Mouse (Mus musculus) kidney, embryonic 14.5 days (tissue): ENCODE data around the gene Ttyh3. TPM values are rescaled to one million over a fixed set of nuclear protein-coding genes. Genes with fewer than 3 reads are reported as not detected.
A peak's percentile ranks its signal among the peaks of the same experiment; 100 is the strongest.
"Not testable (repeated sequence)": the region's sequence is repeated elsewhere in the genome, so short reads cannot be mapped to it uniquely, and the experiment has no call there.

Source experiments
- ATAC-seq: fragments of 200-750 bp; cut with Nextera tagmentation; 2 replicates; pipeline ENCODE4 v1.8.0; 2017; ENCODE audit warnings: moderate number of reproducible peaks, mild to moderate bottlenecking, moderate TSS enrichment, moderate library complexity; ENCODE audit not compliant: low FRiP score, low TSS enrichment
- H3K27ac ChIP-seq: fragments of 300-500 bp; sonication (generic); 2 replicates; pipeline ENCODE4 v1.5.1; 2014; ENCODE audit warnings: low read depth, mild to moderate bottlenecking, low read length, moderate library complexity, mixed read lengths
- H3K27me3 ChIP-seq: fragments of 300-500 bp; sonication (generic); 2 replicates; pipeline ENCODE4 v1.6.1; 2014; ENCODE audit warnings: mild to moderate bottlenecking, low read length; ENCODE audit not compliant: control insufficient read depth, insufficient read depth
- H3K36me3 ChIP-seq: fragments of 300-500 bp; sonication (generic); 2 replicates; pipeline ENCODE4 v1.6.1; 2014; ENCODE audit warnings: low read length, mixed read lengths; ENCODE audit not compliant: control insufficient read depth, insufficient read depth
- H3K4me1 ChIP-seq: fragments of 300-500 bp; sonication (generic); 2 replicates; pipeline ENCODE4 v1.6.1; 2014; ENCODE audit warnings: low read length, mixed read lengths; ENCODE audit not compliant: control insufficient read depth, insufficient read depth
- H3K4me2 ChIP-seq: fragments of 300-500 bp; sonication (generic); replicated peaks from 2 replicates; pipeline ENCODE4 v1.6.1; 2014; ENCODE audit warnings: low read depth, mild to moderate bottlenecking, low read length
- H3K4me3 ChIP-seq: fragments of 300-500 bp; sonication (generic); 2 replicates; pipeline ENCODE4 v1.5.1; 2014; ENCODE audit warnings: mild to moderate bottlenecking, low read length
- H3K9ac ChIP-seq: fragments of 300-500 bp; sonication (generic); 2 replicates; pipeline ENCODE4 v1.6.1; 2014; ENCODE audit warnings: low read depth, mild to moderate bottlenecking, low read length, moderate library complexity
- H3K9me3 ChIP-seq: fragments of 300-500 bp; sonication (generic); 2 replicates; pipeline ENCODE4 v1.6.1; 2016; ENCODE audit warnings: low read length; ENCODE audit not compliant: control insufficient read depth
- WGBS: fragments of 180-500 bp; shearing (Covaris S2); extraction: QIAGEN DNeasy Blood & Tissue Kit; methylation state at CpG from one replicate; pipeline ENCODE4 v1.1.7; 2014; 5-methylcytosine and 5-hydroxymethylcytosine counted together
- polyA plus RNA-seq: library from polyadenylated mRNA; unstranded; fragments of >200 nt; fragmentation: Nextera tagmentation; extraction: Ambion mirVana; gene quantifications from 2 replicates; pipeline ENCODE4 v1.2.1, GENCODE M21; 2014

The Ttyh3 gene
- polyA plus RNA-seq, 1 experiment from 2014 or later = 48.5 TPM

GRCm38 (mm10) chr5:140675079-140675478, 26.2 kb upstream of the Ttyh3 start:
- H3K36me3 ChIP-seq = peaks cover 37% of the 10 kb centered on the region
- H3K27me3 ChIP-seq = no peaks in the 10 kb centered on the region
- H3K9ac ChIP-seq = no peak overlapping the region
- H3K4me1 ChIP-seq = no peaks in the 10 kb centered on the region
- no peak overlapping the region for H3K4me2 ChIP-seq
- no peak overlapping the region for H3K27ac ChIP-seq
- no peak overlapping the region for H3K4me3 ChIP-seq
- ATAC-seq = no peak
- 83% methylated on average over 11 of the region's 11 CpGs for WGBS
- H3K9me3 ChIP-seq = no peaks in the 10 kb centered on the region

DNA sequence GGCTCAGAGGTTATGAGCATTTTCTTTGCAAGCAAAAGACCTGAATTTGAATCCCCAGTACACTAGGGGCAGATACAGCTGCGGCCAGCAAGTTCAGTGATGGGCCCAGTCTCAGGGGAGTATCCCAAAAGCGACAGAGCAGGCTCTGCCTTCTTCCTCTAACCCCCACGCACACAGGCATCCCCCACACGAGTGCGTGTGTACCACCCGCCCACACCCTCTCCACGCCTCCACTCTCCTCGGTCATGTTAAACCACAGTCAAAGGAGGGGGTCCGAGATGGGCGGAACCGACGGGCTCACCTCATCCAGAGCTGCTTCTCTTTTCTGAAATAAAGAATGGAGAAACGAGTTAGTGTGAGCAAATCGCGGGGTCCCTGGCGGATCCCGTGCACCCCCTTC, 25.2 kb upstream of the Ttyh3 start:
- 79% methylated on average over 17 of the region's 17 CpGs for WGBS
- no peak for ATAC-seq
- no peaks in the 10 kb centered on the region for H3K4me1 ChIP-seq
- H3K36me3 ChIP-seq = peaks cover 41% of the 10 kb centered on the region
- no peak overlapping the region for H3K4me3 ChIP-seq
- H3K27ac ChIP-seq = no peak overlapping the region
- H3K27me3 ChIP-seq = no peaks in the 10 kb centered on the region
- no peak overlapping the region for H3K9ac ChIP-seq
- no peak overlapping the region for H3K4me2 ChIP-seq
- peaks cover 3% of the 10 kb centered on the region; the same call in 1 of the 2 replicates for H3K9me3 ChIP-seq

GRCm38 (mm10) chr5:140672603-140673002, 23.8 kb upstream of the Ttyh3 start:
- H3K4me1 ChIP-seq, H3K9ac ChIP-seq, H3K4me3 ChIP-seq, H3K27ac ChIP-seq, H3K9me3 ChIP-seq, H3K27me3 ChIP-seq, ATAC-seq, H3K4me2 ChIP-seq: not testable (repeated sequence)
- WGBS = 87% methylated on average over 6 of the region's 6 CpGs
- H3K36me3 ChIP-seq = peaks cover 37% of the 10 kb centered on the region

DNA sequence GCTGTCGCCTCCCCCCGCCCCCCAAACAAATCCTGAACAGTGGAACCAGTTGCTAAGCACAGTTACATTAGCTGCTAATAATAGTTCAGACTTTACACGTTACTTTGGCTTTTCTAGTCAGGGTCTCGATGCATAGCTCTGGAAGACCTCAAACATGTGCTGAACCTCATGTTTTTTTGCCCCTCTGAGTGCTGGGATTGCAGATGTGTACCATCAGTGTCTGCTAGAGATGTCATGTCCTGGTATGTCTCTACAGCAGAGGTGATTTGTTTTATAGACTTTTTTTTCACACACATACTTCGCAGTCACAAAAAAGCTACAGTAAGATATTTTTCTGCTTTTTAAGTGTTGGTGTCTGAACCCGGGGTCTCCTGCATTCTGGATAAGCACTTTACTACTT, 23.3 kb upstream of the Ttyh3 start:
- Histone ChIP-seq H3K4me1 (no peaks in the 10 kb centered on the region), H3K27me3 (no peaks in the 10 kb centered on the region), H3K4me2 (no peak overlapping the region), H3K4me3 (no peak overlapping the region), H3K9ac (no peak overlapping the region), H3K27ac (no peak overlapping the region), H3K9me3 (peaks cover 8% of the 10 kb centered on the region; the same call in 1 of the 2 replicates), H3K36me3 (peaks cover 32% of the 10 kb centered on the region)
- ATAC-seq = no peak
- 86% methylated on average over 6 of the region's 6 CpGs for WGBS

DNA sequence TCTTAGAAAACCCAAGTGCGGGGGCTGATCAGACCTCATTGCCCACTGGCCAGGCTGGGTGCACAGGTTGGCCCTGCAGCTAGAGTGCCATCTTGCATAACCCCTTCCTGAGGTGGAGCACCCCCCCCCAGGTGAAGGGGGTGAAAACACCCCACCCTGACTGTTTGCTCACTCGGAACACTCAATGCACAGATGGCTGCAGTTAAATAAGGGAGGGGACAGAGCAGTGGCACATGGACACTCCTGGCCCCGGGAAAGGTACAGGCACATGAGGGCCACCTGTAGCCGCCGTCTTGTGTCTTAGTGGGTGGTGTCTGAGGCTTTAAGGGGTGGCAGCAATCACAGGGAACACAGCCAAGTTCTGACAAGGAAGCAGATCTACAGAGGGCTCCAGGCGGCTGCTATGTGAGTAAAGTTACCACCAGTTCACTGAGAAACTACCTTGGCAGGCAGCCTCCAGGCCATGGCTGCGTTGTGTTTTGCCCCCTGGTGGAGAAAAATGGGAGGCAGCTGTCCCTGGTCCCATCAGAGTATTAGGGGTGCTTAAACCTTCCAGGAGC, 14.9 kb upstream of the Ttyh3 start:
- Histone ChIP-seq H3K9me3 (peaks cover 2% of the 10 kb centered on the region; the same call in 1 of the 2 replicates), H3K27ac (no peak overlapping the region), H3K4me2 (no peak overlapping the region), H3K4me1 (peaks cover 7% of the 10 kb centered on the region; the same call in 1 of the 2 replicates), H3K4me3 (no peak overlapping the region), H3K9ac (no peak overlapping the region), H3K27me3 (no peaks in the 10 kb centered on the region), H3K36me3 (peaks cover 2% of the 10 kb centered on the region)
- peak; percentile 56 for ATAC-seq
- 50% methylated on average over 7 of the region's 7 CpGs for WGBS

DNA sequence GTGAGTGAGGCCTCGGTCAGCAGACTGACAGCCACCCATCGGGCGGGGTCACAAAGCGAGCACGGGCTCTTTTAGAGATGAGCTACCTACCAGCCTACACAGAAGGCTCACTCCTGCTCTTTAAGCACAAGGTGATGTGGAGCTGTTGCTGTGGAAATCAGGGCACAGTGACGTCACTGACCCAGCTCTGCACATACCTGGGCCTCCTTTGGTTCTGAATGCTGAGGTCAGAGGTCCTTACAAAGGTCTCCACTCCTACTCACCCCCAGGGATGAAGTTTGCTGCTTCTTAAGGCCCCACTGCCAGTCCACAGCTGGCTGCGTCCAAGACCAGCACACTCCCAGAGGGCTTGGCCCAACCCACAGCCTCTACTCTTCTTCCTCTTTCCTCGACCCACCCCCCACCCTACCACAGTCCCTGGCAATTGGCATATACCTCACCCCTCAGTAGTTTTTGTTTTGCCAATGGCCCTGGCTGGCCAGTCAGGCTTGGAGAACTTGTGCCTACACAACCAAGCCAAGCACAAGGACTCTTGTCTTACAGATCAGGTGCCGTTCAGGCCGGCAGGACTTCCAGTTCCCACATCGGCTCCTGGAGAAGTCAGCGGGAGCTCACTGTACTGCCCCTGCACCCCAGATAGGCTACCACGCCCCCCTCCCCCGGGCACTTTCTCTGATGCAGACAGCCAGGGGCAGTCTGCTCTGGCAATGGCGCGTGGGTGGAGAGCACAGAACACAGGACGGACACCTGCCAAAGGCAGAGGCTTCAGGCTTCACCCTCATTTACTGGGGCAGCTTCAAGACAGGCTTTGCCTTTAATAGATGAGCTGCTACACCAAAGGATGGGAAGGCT, 14.1 kb upstream of the Ttyh3 start:
- H3K4me1 ChIP-seq = peaks cover 7% of the 10 kb centered on the region; the same call in 1 of the 2 replicates
- H3K27ac ChIP-seq = no peak overlapping the region
- H3K4me3 ChIP-seq = no peak overlapping the region
- no peak overlapping the region for H3K4me2 ChIP-seq
- no peak overlapping the region for H3K9ac ChIP-seq
- H3K36me3 ChIP-seq = no peaks in the 10 kb centered on the region; the same call in 1 of the 2 replicates
- 60% methylated on average over 17 of the region's 17 CpGs for WGBS
- H3K27me3 ChIP-seq = no peaks in the 10 kb centered on the region
- no peaks in the 10 kb centered on the region for H3K9me3 ChIP-seq
- ATAC-seq = no peak; the same call in 1 of the 2 replicates

- Histone ChIP-seq H3K4me1 (peaks cover 7% of the 10 kb centered on the region; the same call in 1 of the 2 replicates), H3K27me3 (no peaks in the 10 kb centered on the region), H3K27ac (no peak overlapping the region), H3K4me2 (no peak overlapping the region), H3K9me3 (no peaks in the 10 kb centered on the region), H3K4me3 (no peak overlapping the region), H3K9ac (no peak overlapping the region), H3K36me3 (no peaks in the 10 kb centered on the region; the same call in 1 of the 2 replicates)
- no peak for ATAC-seq
- WGBS = 69% methylated on average over 12 of the region's 12 CpGs
Measured at GRCm38 (mm10) chr5:140661875-140662643, 13.2 kb upstream of the Ttyh3 start.

DNA sequence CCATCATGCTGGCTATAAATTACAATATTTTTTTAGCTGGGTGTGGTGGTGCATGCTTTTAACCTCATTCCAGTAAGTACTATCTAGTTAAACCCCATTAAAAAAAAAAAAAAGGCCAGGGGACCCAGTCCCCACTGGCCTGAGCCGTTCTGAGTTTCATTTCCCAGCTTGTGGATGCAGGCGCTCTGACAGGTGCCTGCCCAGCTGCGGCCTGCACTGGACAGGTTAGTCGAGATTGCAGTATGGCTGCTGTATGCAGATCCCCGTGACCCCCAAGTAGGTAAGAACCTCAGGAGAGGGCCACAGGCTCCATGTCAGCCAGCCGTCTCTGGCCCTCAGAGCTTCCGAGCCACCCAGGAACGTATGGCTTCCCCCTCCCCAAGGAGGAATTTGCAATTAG, 12.6 kb upstream of the Ttyh3 start:
- Histone ChIP-seq H3K27me3 (no peaks in the 10 kb centered on the region), H3K9me3 (no peaks in the 10 kb centered on the region), H3K4me3 (no peak overlapping the region), H3K9ac (no peak overlapping the region), H3K27ac (no peak overlapping the region), H3K4me2 (no peak overlapping the region), H3K36me3 (no peaks in the 10 kb centered on the region), H3K4me1 (peaks cover 7% of the 10 kb centered on the region; the same call in 1 of the 2 replicates)
- ATAC-seq = no peak
- WGBS = 70% methylated on average over 8 of the region's 8 CpGs
